Mouse (Mus musculus): ENCODE results near the gene Tmem30b. TPM values are rescaled to one million over a fixed set of nuclear protein-coding genes. Genes with fewer than 3 reads are reported as not detected.
A peak's percentile ranks its signal among the peaks of the same experiment; 100 is the strongest.

Tmem30b gene
- polyA plus RNA-seq, 1 experiment, result not detected

DNA sequence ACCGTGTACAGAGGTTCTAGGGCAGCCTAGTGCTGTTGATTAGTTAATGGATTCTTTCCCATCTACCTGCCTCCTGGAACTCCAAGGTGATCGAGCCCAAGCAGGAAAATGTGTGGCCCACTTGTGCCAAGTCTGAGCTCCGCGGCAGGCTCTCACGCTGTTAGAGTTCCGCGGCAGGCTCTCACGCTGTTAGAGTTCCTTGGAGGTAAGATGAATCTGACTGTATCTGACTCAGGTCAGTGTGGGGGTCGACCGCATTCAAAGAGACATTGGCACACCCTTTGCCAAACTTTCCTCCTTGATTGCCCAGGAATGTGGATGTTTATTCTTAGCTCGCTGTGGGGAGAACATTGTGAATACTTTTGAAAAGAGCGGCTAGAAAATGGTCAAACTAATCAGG is 28.4 kb downstream of the Tmem30b start:
- no peaks in the 10 kb centered on the region for H3K4me1 ChIP-seq (ENCODE audit: control insufficient read depth, insufficient read depth, low read length)
- H3K27ac ChIP-seq (ENCODE audit: insufficient read depth, low read depth, low read length), result no peak overlapping the region
- H3K4me3 ChIP-seq (ENCODE audit: insufficient read depth, low read length), result no peak overlapping the region
- TF ChIP-seq CTCF (IDR thresholded peaks at IDR 0.05; ENCODE audit: low read depth, low read length), result no peak
- TF ChIP-seq POLR2A (IDR thresholded peaks at IDR 0.05; ENCODE audit: borderline replicate concordance, low read depth, low read length), result no peak

DNA sequence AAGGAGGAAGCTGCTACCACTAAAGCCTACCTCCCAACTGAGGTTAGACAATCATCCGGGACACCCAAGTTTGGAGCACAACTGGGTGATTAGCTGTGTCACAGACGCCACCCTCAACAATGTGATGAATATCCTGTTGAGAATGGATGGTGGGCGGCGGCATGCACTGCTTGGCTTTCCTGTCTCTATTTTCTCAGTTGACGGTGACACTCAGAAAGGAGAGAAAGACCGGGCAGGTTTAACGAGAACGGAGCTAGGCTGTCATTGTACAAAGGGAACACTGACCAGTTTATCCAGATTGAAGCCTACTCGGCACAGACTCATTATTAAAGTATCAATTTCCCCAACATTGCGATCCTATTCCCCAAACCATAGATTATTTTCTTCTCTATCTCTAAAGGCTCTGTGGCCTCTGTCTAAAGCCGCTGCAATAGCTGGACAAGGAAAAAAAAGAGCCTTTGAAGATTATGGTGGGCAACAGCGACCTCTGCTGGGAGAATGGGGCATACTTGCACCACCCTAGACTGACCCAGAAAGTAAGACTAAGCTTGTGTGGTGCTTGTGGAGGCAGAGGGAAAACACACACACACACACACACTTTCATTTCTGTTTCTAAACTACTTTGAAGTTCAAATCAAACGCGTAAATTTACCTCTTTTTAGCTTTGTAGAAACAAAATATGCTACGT is 29.0 kb downstream of the Tmem30b start:
- H3K27ac ChIP-seq (ENCODE audit: insufficient read depth, low read depth, low read length), result no peak overlapping the region
- TF ChIP-seq POLR2A (IDR thresholded peaks at IDR 0.05; ENCODE audit: borderline replicate concordance, low read depth, low read length) (no peak), CTCF (IDR thresholded peaks at IDR 0.05; ENCODE audit: low read depth, low read length) (peak; percentile 90)
- no peaks in the 10 kb centered on the region for H3K4me1 ChIP-seq (ENCODE audit: control insufficient read depth, insufficient read depth, low read length)
- H3K4me3 ChIP-seq (ENCODE audit: insufficient read depth, low read length), result no peak overlapping the region

DNA sequence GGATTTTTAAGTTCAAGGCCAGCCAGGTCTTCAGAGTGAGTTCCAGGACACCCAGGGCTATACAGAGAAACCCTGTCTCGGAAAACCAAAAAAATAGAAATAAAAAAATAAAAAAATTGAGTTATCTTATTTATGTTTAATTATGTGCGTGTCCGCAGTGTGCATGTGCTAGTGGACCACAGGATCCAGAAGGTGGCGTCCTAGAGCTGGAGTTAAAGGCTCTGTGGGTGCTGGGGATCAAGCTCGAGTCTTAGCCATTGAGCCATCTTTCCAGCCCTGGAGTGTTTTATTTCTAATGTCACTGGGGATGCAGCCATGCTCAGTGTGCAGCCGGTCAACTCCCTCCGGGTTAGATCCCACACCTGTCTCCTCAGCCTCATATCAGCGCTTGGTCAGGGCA is 29.7 kb downstream of the Tmem30b start:
- Histone ChIP-seq H3K4me1 (ENCODE audit: control insufficient read depth, insufficient read depth, low read length) (no peaks in the 10 kb centered on the region), H3K27ac (ENCODE audit: insufficient read depth, low read depth, low read length) (no peak overlapping the region)
- TF ChIP-seq POLR2A (IDR thresholded peaks at IDR 0.05; ENCODE audit: borderline replicate concordance, low read depth, low read length) (no peak), CTCF (IDR thresholded peaks at IDR 0.05; ENCODE audit: low read depth, low read length) (no peak)

DNA sequence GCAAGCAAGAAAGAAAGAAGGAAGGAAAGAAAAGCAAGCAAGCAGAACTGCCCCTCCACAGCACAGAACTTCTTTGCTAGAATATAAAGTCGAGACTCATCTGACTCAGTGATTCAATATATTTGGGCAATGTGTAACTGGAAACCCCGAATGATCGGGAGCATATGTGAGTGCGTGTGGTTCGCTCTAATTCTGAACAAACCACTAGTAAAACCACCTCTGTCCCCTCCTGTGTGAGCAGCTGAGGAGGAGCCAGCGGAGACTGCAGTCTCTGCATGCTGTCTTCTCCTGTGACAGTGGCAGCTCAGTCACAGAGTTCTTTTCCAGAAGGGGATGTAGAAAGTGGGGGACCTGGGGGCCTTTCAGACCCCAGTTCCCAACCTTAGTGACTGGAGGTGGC is 31.5 kb downstream of the Tmem30b start:
- no peak for TF ChIP-seq POLR2A (IDR thresholded peaks at IDR 0.05; ENCODE audit: borderline replicate concordance, low read depth, low read length)
- TF ChIP-seq CTCF (IDR thresholded peaks at IDR 0.05; ENCODE audit: low read depth, low read length), result no peak
- no peak overlapping the region for H3K27ac ChIP-seq (ENCODE audit: insufficient read depth, low read depth, low read length)
- H3K4me1 ChIP-seq (ENCODE audit: control insufficient read depth, insufficient read depth, low read length), result no peaks in the 10 kb centered on the region
- H3K4me3 ChIP-seq (ENCODE audit: insufficient read depth, low read length), result no peak overlapping the region

More for the DNA sequence above, 29.7 kb downstream of the Tmem30b start:
- no peak overlapping the region for H3K4me3 ChIP-seq (ENCODE audit: insufficient read depth, low read length)

DNA sequence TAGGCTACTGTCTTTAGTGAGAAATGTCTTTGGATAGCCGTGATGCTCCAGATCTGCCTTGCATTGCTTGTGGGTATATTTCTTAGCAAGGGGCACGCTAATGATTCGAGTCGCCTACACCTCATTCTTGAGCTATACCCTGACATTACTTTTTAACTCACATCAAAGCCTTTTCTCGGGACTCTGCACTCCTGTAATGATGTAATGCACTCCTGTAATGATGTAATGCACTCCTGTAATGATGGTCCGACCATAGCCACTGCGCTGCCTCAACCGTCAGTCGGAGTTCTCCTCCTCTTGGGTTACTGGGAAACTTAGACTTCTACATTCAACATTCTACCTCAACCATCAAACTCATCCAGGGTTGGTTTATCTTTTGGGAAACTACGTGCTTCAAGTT is 32.2 kb downstream of the Tmem30b start:
- Histone ChIP-seq H3K27ac (ENCODE audit: insufficient read depth, low read depth, low read length) (no peak overlapping the region), H3K4me3 (ENCODE audit: insufficient read depth, low read length) (no peak overlapping the region), H3K4me1 (ENCODE audit: control insufficient read depth, insufficient read depth, low read length) (no peaks in the 10 kb centered on the region)
- TF ChIP-seq POLR2A (IDR thresholded peaks at IDR 0.05; ENCODE audit: borderline replicate concordance, low read depth, low read length) (no peak), CTCF (IDR thresholded peaks at IDR 0.05; ENCODE audit: low read depth, low read length) (no peak)

DNA sequence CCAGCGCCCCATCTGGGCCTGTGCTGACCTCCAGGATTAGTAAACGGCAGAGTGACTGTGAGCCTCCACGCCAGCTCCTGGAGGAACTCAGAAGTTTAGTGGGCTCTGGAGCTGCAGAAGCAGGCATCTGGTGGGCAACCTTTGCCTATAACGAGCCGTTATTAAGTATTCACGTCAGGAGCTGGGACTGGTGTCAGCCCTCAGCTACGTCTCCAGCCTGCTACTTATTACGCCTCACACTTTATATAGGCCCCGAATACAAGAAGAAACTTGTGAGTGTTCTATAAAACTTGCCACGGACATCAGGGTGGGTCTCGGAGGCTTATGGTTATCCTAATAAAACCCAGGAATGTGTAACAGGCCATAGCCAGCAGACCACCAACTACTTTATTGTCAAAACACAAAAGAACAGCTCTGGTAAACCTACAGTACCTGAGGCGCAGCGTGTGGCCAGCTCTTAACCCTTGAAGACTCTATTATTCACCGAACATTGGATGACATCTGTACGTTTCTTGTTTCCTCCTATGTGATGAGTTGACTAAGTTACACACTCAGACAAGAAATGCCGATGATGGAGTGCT is 34.6 kb downstream of the Tmem30b start:
- Histone ChIP-seq H3K27ac (ENCODE audit: insufficient read depth, low read depth, low read length) (no peak overlapping the region), H3K4me3 (ENCODE audit: insufficient read depth, low read length) (no peak overlapping the region), H3K4me1 (ENCODE audit: control insufficient read depth, insufficient read depth, low read length) (no peaks in the 10 kb centered on the region)
- TF ChIP-seq CTCF (IDR thresholded peaks at IDR 0.05; ENCODE audit: low read depth, low read length), result no peak
- no peak for TF ChIP-seq POLR2A (IDR thresholded peaks at IDR 0.05; ENCODE audit: borderline replicate concordance, low read depth, low read length)

DNA sequence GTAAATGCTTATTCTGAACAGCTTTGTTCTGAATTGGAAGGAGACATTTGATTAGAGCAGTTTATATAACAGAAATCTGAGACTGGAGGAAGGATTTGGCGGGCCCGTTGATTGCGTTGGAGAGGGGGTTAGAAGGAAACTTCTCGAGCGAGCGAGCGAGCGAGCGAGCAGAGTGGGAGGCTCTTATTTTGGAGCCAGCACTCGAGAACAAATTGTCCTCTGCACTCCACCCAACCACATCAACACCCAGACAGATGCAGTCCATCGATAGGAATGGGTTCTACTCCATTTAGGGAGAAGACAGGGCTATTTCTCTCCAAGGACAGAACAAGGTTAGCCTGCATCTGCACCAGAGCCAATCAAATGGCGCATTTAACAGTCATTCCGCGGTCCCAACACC is 39.1 kb downstream of the Tmem30b start:
- Histone ChIP-seq H3K27ac (ENCODE audit: insufficient read depth, low read depth, low read length) (no peak overlapping the region), H3K4me3 (ENCODE audit: insufficient read depth, low read length) (no peak overlapping the region), H3K4me1 (ENCODE audit: control insufficient read depth, insufficient read depth, low read length) (no peaks in the 10 kb centered on the region)
- TF ChIP-seq POLR2A (IDR thresholded peaks at IDR 0.05; ENCODE audit: borderline replicate concordance, low read depth, low read length), result no peak
- TF ChIP-seq CTCF (IDR thresholded peaks at IDR 0.05; ENCODE audit: low read depth, low read length), result no peak

DNA sequence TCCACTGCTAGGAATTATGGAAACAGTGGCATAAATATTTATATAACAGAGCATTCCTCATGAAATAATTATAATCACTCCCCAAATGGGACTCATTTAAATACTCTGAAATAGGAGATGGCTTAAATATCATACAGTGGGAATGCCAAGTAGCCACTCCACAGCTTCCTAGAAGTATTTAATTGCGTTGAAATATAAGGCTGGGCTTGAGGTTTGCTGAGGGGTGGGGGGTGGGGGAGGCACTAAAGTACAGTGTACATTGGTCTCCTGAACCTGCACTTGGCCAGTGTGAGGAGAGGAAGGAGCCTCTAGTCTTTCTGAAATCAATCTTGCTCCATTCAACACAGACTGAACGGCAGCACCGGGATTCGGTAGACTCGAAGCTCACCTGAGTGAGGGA is 39.5 kb downstream of the Tmem30b start:
- no peak overlapping the region for H3K4me3 ChIP-seq (ENCODE audit: insufficient read depth, low read length)
- H3K4me1 ChIP-seq (ENCODE audit: control insufficient read depth, insufficient read depth, low read length), result no peaks in the 10 kb centered on the region
- no peak overlapping the region for H3K27ac ChIP-seq (ENCODE audit: insufficient read depth, low read depth, low read length)
- TF ChIP-seq CTCF (IDR thresholded peaks at IDR 0.05; ENCODE audit: low read depth, low read length) (no peak), POLR2A (IDR thresholded peaks at IDR 0.05; ENCODE audit: borderline replicate concordance, low read depth, low read length) (no peak)

DNA sequence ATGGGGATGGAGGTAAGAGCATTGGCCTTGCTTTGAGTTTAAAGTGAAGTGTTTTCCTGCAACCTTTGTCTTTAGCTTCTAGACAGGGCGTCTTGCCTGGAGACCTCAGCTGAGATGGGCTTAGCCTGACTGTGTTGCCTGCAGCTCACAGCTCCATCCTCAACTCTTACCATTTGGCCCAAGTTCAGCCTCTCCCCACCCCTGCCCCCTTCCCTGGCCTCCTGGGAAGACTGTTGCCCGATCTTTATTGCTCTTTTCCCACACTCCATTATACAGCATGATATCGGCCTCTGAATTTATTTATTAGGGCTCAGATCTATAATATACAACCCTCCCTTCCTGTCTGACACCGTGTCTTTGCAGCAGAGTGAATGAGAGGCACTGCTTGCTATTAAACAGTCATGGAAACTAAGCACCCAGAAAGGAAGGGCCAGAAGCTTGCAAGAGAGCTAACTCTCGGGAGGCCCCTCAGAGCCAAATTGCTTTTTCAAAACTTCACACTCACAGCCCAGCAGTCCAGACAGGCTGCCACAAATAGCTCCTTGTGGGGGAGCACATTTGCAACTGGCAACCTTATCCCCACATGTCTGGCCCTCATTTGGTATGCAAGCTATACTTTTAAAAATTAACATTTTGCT is 45.4 kb downstream of the Tmem30b start:
- Histone ChIP-seq H3K27ac (ENCODE audit: insufficient read depth, low read depth, low read length) (no peak overlapping the region), H3K4me1 (ENCODE audit: control insufficient read depth, insufficient read depth, low read length) (no peaks in the 10 kb centered on the region), H3K4me3 (ENCODE audit: insufficient read depth, low read length) (no peak overlapping the region)
- TF ChIP-seq POLR2A (IDR thresholded peaks at IDR 0.05; ENCODE audit: borderline replicate concordance, low read depth, low read length) (no peak), CTCF (IDR thresholded peaks at IDR 0.05; ENCODE audit: low read depth, low read length) (no peak)

DNA sequence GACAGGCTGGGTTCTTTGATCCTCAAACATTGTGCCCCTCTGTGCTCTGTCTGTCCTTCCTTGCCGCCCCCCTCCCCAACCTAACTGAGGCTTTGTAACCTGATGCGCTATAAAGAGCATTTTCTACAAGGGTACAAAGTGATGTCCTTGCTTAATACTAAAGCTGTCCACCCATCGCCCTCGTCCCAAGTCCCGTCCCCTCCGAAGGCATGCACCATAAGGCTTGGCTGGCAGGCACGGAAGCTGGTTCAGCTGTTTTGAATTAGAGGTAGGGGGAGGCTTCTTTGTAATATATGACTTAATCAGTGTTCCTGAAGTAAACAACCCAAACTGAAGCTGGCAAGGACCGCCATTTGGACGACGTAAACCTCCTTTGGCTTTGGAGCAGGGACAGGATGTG is 51.0 kb downstream of the Tmem30b start:
- TF ChIP-seq CTCF (IDR thresholded peaks at IDR 0.05; ENCODE audit: low read depth, low read length) (no peak), POLR2A (IDR thresholded peaks at IDR 0.05; ENCODE audit: borderline replicate concordance, low read depth, low read length) (no peak)
- Histone ChIP-seq H3K27ac (ENCODE audit: insufficient read depth, low read depth, low read length) (no peak overlapping the region), H3K4me1 (ENCODE audit: control insufficient read depth, insufficient read depth, low read length) (peaks cover 2% of the 10 kb centered on the region; the same call in 1 of the 2 replicates), H3K4me3 (ENCODE audit: insufficient read depth, low read length) (no peak overlapping the region)

Measured in bone marrow macrophage, adult 2 months (primary cell).